Mouse (Mus musculus): ENCODE data around the gene Bfsp2. TPM values are rescaled to one million over a fixed set of nuclear protein-coding genes. Genes with fewer than 3 reads are reported as not detected.
A peak's percentile ranks its signal among the peaks of the same experiment; 100 is the strongest.

The Bfsp2 gene
- polyA plus RNA-seq, 1 experiment from 2014 or later = 0.28 TPM

GRCm38 (mm10) chr9:103444656-103445055 lies 35.6 kb downstream of the Bfsp2 start:
- H3K4me3 ChIP-seq (ENCODE audit: low read depth, low read length) = no peak overlapping the region
- H3K27ac ChIP-seq (replicated peaks) = no peak overlapping the region
- WGBS = 90% methylated on average over 5 of the region's 5 CpGs
- H3K9ac ChIP-seq (ENCODE audit: low read length) = no peak overlapping the region
- TF ChIP-seq EP300 (optimal IDR thresholded peaks at IDR 0.05) = no peak
- peak; percentile 23 for TF ChIP-seq CTCF (IDR thresholded peaks at IDR 0.05; ENCODE audit: low read depth)
- no peaks in the 10 kb centered on the region for H3K9me3 ChIP-seq (ENCODE audit: control insufficient read depth, low read length)
- no peaks in the 10 kb centered on the region for H3K4me1 ChIP-seq (replicated peaks; ENCODE audit: control insufficient read depth, insufficient read depth)
- H3K27me3 ChIP-seq (ENCODE audit: control insufficient read depth, insufficient read depth, low read length) = no peaks in the 10 kb centered on the region
- H3K4me2 ChIP-seq (replicated peaks; ENCODE audit: low read depth) = no peak overlapping the region
- ATAC-seq (ENCODE audit: low FRiP score, low TSS enrichment) = no peak
- H3K36me3 ChIP-seq (ENCODE audit: control insufficient read depth, insufficient read depth, low read length) = no peaks in the 10 kb centered on the region
- no peak for DNase-seq (ENCODE audit: low spot score)

- TF ChIP-seq CTCF (IDR thresholded peaks at IDR 0.05; ENCODE audit: low read depth) (no peak), EP300 (optimal IDR thresholded peaks at IDR 0.05) (no peak)
- ATAC-seq (ENCODE audit: low FRiP score, low TSS enrichment) (no peak), DNase-seq (ENCODE audit: low spot score) (no peak)
- WGBS = 41% methylated on average over 7 of the region's 7 CpGs
- Histone ChIP-seq H3K27me3 (ENCODE audit: control insufficient read depth, insufficient read depth, low read length) (no peaks in the 10 kb centered on the region), H3K4me2 (replicated peaks; ENCODE audit: low read depth) (no peak overlapping the region), H3K36me3 (ENCODE audit: control insufficient read depth, insufficient read depth, low read length) (no peaks in the 10 kb centered on the region), H3K27ac (replicated peaks) (no peak overlapping the region), H3K4me1 (replicated peaks; ENCODE audit: control insufficient read depth, insufficient read depth) (no peaks in the 10 kb centered on the region), H3K9ac (ENCODE audit: low read length) (no peak overlapping the region), H3K9me3 (ENCODE audit: control insufficient read depth, low read length) (no peaks in the 10 kb centered on the region), H3K4me3 (ENCODE audit: low read depth, low read length) (no peak overlapping the region)
Observed at GRCm38 (mm10) chr9:103443824-103444185, 36.4 kb downstream of the Bfsp2 start.

- Histone ChIP-seq H3K4me3 (ENCODE audit: low read depth, low read length) (no peak overlapping the region), H3K4me2 (replicated peaks; ENCODE audit: low read depth) (no peak overlapping the region), H3K9me3 (ENCODE audit: control insufficient read depth, low read length) (no peaks in the 10 kb centered on the region), H3K27ac (replicated peaks) (no peak overlapping the region), H3K27me3 (ENCODE audit: control insufficient read depth, insufficient read depth, low read length) (no peaks in the 10 kb centered on the region), H3K9ac (ENCODE audit: low read length) (no peak overlapping the region), H3K36me3 (ENCODE audit: control insufficient read depth, insufficient read depth, low read length) (no peaks in the 10 kb centered on the region), H3K4me1 (replicated peaks; ENCODE audit: control insufficient read depth, insufficient read depth) (no peaks in the 10 kb centered on the region)
- ATAC-seq (ENCODE audit: low FRiP score, low TSS enrichment) (no peak), DNase-seq (ENCODE audit: low spot score) (no peak)
- WGBS = 17% methylated on average over 13 of the region's 13 CpGs
- TF ChIP-seq CTCF (IDR thresholded peaks at IDR 0.05; ENCODE audit: low read depth) (no peak), EP300 (optimal IDR thresholded peaks at IDR 0.05) (no peak)
Observed at GRCm38 (mm10) chr9:103443121-103443823, 36.9 kb downstream of the Bfsp2 start.

GRCm38 (mm10) chr9:103440597-103440996 lies 39.6 kb downstream of the Bfsp2 start:
- DNase-seq (ENCODE audit: low spot score) (no peak), ATAC-seq (ENCODE audit: low FRiP score, low TSS enrichment) (no peak)
- H3K36me3 ChIP-seq (ENCODE audit: control insufficient read depth, insufficient read depth, low read length) = no peaks in the 10 kb centered on the region
- no peaks in the 10 kb centered on the region for H3K4me1 ChIP-seq (replicated peaks; ENCODE audit: control insufficient read depth, insufficient read depth)
- H3K9me3 ChIP-seq (ENCODE audit: control insufficient read depth, low read length) = no peaks in the 10 kb centered on the region
- 44% methylated on average over 3 of the region's 3 CpGs for WGBS
- H3K4me2 ChIP-seq (replicated peaks; ENCODE audit: low read depth) = no peak overlapping the region
- TF ChIP-seq EP300 (optimal IDR thresholded peaks at IDR 0.05) (no peak), CTCF (IDR thresholded peaks at IDR 0.05; ENCODE audit: low read depth) (no peak)
- no peak overlapping the region for H3K4me3 ChIP-seq (ENCODE audit: low read depth, low read length)
- H3K27ac ChIP-seq (replicated peaks) = no peak overlapping the region
- H3K27me3 ChIP-seq (ENCODE audit: control insufficient read depth, insufficient read depth, low read length) = no peaks in the 10 kb centered on the region
- H3K9ac ChIP-seq (ENCODE audit: low read length) = no peak overlapping the region

GRCm38 (mm10) chr9:103437104-103437503 lies 43.1 kb downstream of the Bfsp2 start:
- Histone ChIP-seq H3K27ac (replicated peaks) (no peak overlapping the region), H3K27me3 (ENCODE audit: control insufficient read depth, insufficient read depth, low read length) (no peaks in the 10 kb centered on the region), H3K4me3 (ENCODE audit: low read depth, low read length) (no peak overlapping the region), H3K9ac (ENCODE audit: low read length) (no peak overlapping the region), H3K9me3 (ENCODE audit: control insufficient read depth, low read length) (no peaks in the 10 kb centered on the region), H3K4me2 (replicated peaks; ENCODE audit: low read depth) (no peak overlapping the region), H3K4me1 (replicated peaks; ENCODE audit: control insufficient read depth, insufficient read depth) (no peaks in the 10 kb centered on the region), H3K36me3 (ENCODE audit: control insufficient read depth, insufficient read depth, low read length) (no peaks in the 10 kb centered on the region)
- no peak for DNase-seq (ENCODE audit: low spot score)
- ATAC-seq (ENCODE audit: low FRiP score, low TSS enrichment) = no peak
- 55% methylated on average over 5 of the region's 5 CpGs for WGBS
- TF ChIP-seq EP300 (optimal IDR thresholded peaks at IDR 0.05) = no peak

- Histone ChIP-seq H3K4me2 (replicated peaks; ENCODE audit: low read depth) (no peak overlapping the region), H3K4me3 (ENCODE audit: low read depth, low read length) (no peak overlapping the region), H3K27ac (replicated peaks) (no peak overlapping the region), H3K36me3 (ENCODE audit: control insufficient read depth, insufficient read depth, low read length) (no peaks in the 10 kb centered on the region), H3K9me3 (ENCODE audit: control insufficient read depth, low read length) (no peaks in the 10 kb centered on the region), H3K4me1 (replicated peaks; ENCODE audit: control insufficient read depth, insufficient read depth) (no peaks in the 10 kb centered on the region), H3K9ac (ENCODE audit: low read length) (no peak overlapping the region), H3K27me3 (ENCODE audit: control insufficient read depth, insufficient read depth, low read length) (no peaks in the 10 kb centered on the region)
- ATAC-seq (ENCODE audit: low FRiP score, low TSS enrichment) (peak; percentile 32; the same call in 1 of the 2 replicates), DNase-seq (ENCODE audit: low spot score) (peak; percentile 20)
- WGBS = 50% methylated on average over 4 of the region's 4 CpGs
- no peak for TF ChIP-seq EP300 (optimal IDR thresholded peaks at IDR 0.05)
- TF ChIP-seq CTCF (IDR thresholded peaks at IDR 0.05; ENCODE audit: low read depth) = peak; percentile 70
Observed at GRCm38 (mm10) chr9:103434116-103434515, 46.1 kb downstream of the Bfsp2 start.

Measured in stomach, postnatal 0 days (tissue).